Mouse (Mus musculus) limb, embryonic 11.5 days (tissue): ENCODE results near the gene Ssbp4. TPM values are rescaled to one million over a fixed set of nuclear protein-coding genes. Genes with fewer than 3 reads are reported as not detected.

ENCODE experiments used
- ATAC-seq: fragments of 200-750 bp; cut with Nextera tagmentation; 2 replicates; pipeline ENCODE4 v1.8.0; 2017; ENCODE audit warnings: low read depth; ENCODE audit not compliant: insufficient number of reproducible peaks, low FRiP score, low TSS enrichment
- DNase-seq: peaks from one replicate; pipeline ENCODE4 v3.0.0-alpha.2; 2015; ENCODE audit warnings: low spot score
- H3K27ac ChIP-seq: fragments of 300-500 bp; sonication (generic); replicated peaks from 2 replicates; pipeline ENCODE4 v1.5.1; 2014; ENCODE audit warnings: low read depth, mild to moderate bottlenecking, low read length
- H3K27me3 ChIP-seq: fragments of 300-500 bp; sonication (generic); 2 replicates; pipeline ENCODE4 v1.6.1; 2014; ENCODE audit warnings: mild to moderate bottlenecking, low read length, mixed read lengths; ENCODE audit not compliant: control insufficient read depth, insufficient read depth
- H3K36me3 ChIP-seq: fragments of 300-500 bp; sonication (generic); 2 replicates; pipeline ENCODE4 v1.6.1; 2014; ENCODE audit warnings: mild to moderate bottlenecking, low read length, moderate library complexity, mixed read lengths; ENCODE audit not compliant: control insufficient read depth, insufficient read depth
- H3K4me1 ChIP-seq: fragments of 300-500 bp; sonication (generic); 2 replicates; pipeline ENCODE4 v1.6.1; 2014; ENCODE audit warnings: low read length, mixed read lengths; ENCODE audit not compliant: control insufficient read depth, insufficient read depth
- H3K4me2 ChIP-seq: fragments of 300-500 bp; sonication (generic); 2 replicates; pipeline ENCODE4 v1.6.1; 2014; ENCODE audit warnings: low read depth, mild to moderate bottlenecking, moderate library complexity; ENCODE audit not compliant: severe bottlenecking
- H3K4me3 ChIP-seq: fragments of 300-500 bp; sonication (generic); 2 replicates; pipeline ENCODE4 v1.5.1; 2014; ENCODE audit warnings: low read depth, low read length
- H3K9ac ChIP-seq: fragments of 300-500 bp; sonication (generic); 2 replicates; pipeline ENCODE4 v1.6.1; 2014; ENCODE audit warnings: mild to moderate bottlenecking, low read length
- H3K9me3 ChIP-seq: fragments of 300-500 bp; sonication (generic); 2 replicates; pipeline ENCODE4 v1.6.1; 2016; ENCODE audit warnings: low read length; ENCODE audit not compliant: control insufficient read depth
- WGBS: fragments of 180-500 bp; shearing (Covaris S2); extraction: QIAGEN DNeasy Blood & Tissue Kit; methylation state at CpG from one replicate; pipeline ENCODE4 v1.1.7; 2014; 5-methylcytosine and 5-hydroxymethylcytosine counted together
- polyA plus RNA-seq: library from polyadenylated mRNA; unstranded; fragments of >200 nt; fragmentation: Nextera tagmentation; extraction: Ambion mirVana; gene quantifications from 2 replicates; pipeline ENCODE4 v1.2.1, GENCODE M21; 2014

Gene Ssbp4
- polyA plus RNA-seq, 1 experiment from 2014 or later = 177 TPM

GRCm38 (mm10) chr8:70643019-70643418 lies 34.3 kb upstream of the Ssbp4 start:
- H3K36me3 ChIP-seq = no peaks in the 10 kb centered on the region
- DNase-seq (no peak), ATAC-seq (no peak)
- H3K4me2 ChIP-seq = no peak overlapping the region
- no peak overlapping the region for H3K27ac ChIP-seq
- H3K27me3 ChIP-seq = no peaks in the 10 kb centered on the region
- H3K4me1 ChIP-seq = peaks cover 26% of the 10 kb centered on the region
- WGBS = 62% methylated on average over 3 of the region's 3 CpGs
- no peak overlapping the region for H3K4me3 ChIP-seq
- no peaks in the 10 kb centered on the region for H3K9me3 ChIP-seq
- no peak overlapping the region for H3K9ac ChIP-seq

DNA sequence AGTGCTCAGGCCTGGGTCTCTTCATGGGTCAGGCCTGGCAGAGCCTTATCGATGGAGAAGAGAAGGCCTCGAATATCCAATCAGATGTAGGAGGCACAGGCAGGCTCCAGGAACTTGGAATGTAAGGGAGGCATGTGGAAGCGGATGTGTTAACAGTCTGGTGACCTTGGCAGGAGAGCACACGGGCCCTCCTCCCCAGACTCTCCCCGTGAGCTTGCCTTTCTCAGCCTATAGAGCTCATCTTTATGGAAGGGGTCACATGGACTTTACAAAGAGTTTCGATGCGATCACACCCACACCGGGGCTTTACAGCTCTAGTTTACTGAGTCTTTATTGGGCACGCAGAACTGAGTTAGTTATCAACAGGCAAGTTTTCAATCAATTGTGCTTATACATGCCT lies 30.1 kb upstream of the Ssbp4 start:
- H3K27me3 ChIP-seq = no peaks in the 10 kb centered on the region
- no peak overlapping the region for H3K4me3 ChIP-seq
- 76% methylated on average over 9 of the region's 9 CpGs for WGBS
- no peaks in the 10 kb centered on the region for H3K4me1 ChIP-seq
- no peak overlapping the region for H3K27ac ChIP-seq
- H3K9ac ChIP-seq = no peak overlapping the region
- ATAC-seq (no peak), DNase-seq (no peak)
- no peak overlapping the region for H3K4me2 ChIP-seq
- no peaks in the 10 kb centered on the region for H3K9me3 ChIP-seq
- no peaks in the 10 kb centered on the region for H3K36me3 ChIP-seq

DNA sequence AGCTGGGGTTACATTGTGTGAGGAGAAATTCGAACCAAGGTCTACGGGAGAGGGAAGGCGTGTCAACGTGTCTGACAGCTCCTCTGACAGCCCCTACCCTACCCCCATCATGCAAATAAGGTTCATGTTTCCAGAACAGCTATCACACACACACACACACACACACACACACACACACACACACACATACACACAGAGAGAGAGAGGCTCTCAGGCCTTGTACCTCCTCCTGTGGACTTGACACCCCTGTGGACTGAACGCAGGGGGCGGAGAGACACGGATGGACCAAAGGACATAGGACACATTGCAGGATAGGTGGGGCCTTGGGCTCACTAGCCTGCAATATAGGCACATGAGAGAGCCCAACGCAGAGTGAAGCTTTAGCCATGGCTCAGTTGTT lies 28.2 kb upstream of the Ssbp4 start:
- Histone ChIP-seq H3K4me1 (no peaks in the 10 kb centered on the region), H3K36me3 (no peaks in the 10 kb centered on the region), H3K4me3 (no peak overlapping the region), H3K27ac (no peak overlapping the region), H3K9me3 (no peaks in the 10 kb centered on the region), H3K9ac (no peak overlapping the region), H3K27me3 (0 out of 2 replicates have a peak, but pooled peaks cover 2% of the 10 kb centered on the region), H3K4me2 (no peak overlapping the region)
- DNase-seq (no peak), ATAC-seq (no peak)
- 65% methylated on average over 8 of the region's 8 CpGs for WGBS

DNA sequence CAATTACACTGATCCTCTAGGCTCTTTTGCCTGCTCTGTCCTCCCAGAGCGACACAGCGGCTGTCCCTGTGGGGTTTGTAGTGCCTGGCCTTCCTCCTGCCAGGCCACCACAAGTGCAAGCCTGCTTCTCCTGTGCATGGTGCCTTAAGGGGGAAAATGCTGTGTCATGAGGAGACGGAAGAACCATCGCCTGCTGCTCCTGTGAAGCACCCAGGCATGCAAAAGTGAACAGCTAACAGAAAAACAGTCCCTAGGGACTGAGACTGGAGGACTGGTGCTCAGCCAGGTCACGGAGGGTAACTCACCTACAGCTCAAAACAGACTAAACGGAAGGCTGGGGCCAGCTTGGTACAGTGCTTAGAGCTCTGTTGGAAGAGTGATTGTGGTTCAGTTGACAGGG lies 26.9 kb upstream of the Ssbp4 start:
- Histone ChIP-seq H3K9ac (no peak overlapping the region), H3K36me3 (no peaks in the 10 kb centered on the region), H3K9me3 (no peaks in the 10 kb centered on the region), H3K27me3 (peaks cover 11% of the 10 kb centered on the region), H3K4me3 (no peak overlapping the region), H3K4me1 (0 out of 2 replicates have a peak, but pooled peaks cover 3% of the 10 kb centered on the region), H3K27ac (no peak overlapping the region), H3K4me2 (no peak overlapping the region)
- DNase-seq = no peak
- WGBS = 74% methylated on average over 6 of the region's 6 CpGs
- ATAC-seq = no peak

GRCm38 (mm10) chr8:70634066-70634465 lies 25.4 kb upstream of the Ssbp4 start:
- DNase-seq = no peak
- 68% methylated on average over 6 of the region's 6 CpGs for WGBS
- Histone ChIP-seq H3K36me3 (no peaks in the 10 kb centered on the region), H3K27me3 (peaks cover 11% of the 10 kb centered on the region), H3K9me3 (no peaks in the 10 kb centered on the region), H3K9ac (no peak overlapping the region), H3K4me3 (no peak overlapping the region), H3K27ac (no peak overlapping the region), H3K4me2 (no peak overlapping the region), H3K4me1 (peaks cover 9% of the 10 kb centered on the region; the same call in 1 of the 2 replicates)
- ATAC-seq = no peak

- H3K36me3 ChIP-seq = no peaks in the 10 kb centered on the region
- H3K9ac ChIP-seq = peak within 1 kb of the TSS; percentile 27; the same call in 1 of the 2 replicates
- ATAC-seq (no peak), DNase-seq (no peak)
- H3K27me3 ChIP-seq = peaks cover 11% of the 10 kb centered on the region
- peak within 1 kb of the TSS; percentile 12; the same call in 1 of the 2 replicates for H3K4me2 ChIP-seq
- no peak within 1 kb of the TSS for H3K27ac ChIP-seq
- H3K4me1 ChIP-seq = peaks cover 9% of the 10 kb centered on the region; the same call in 1 of the 2 replicates
- WGBS = 74% methylated on average over 6 of the region's 6 CpGs
- H3K9me3 ChIP-seq = no peaks in the 10 kb centered on the region
- no peak within 1 kb of the TSS for H3K4me3 ChIP-seq
Measured at GRCm38 (mm10) chr8:70632346-70632892, 23.7 kb upstream of the Ssbp4 start, which contains the start of gene Gdf15. Gene Gdf15 (minus strand): TSS chr8:70632456.

GRCm38 (mm10) chr8:70631436-70631835 lies 22.8 kb upstream of the Ssbp4 start:
- H3K36me3 ChIP-seq = no peaks in the 10 kb centered on the region
- H3K9ac ChIP-seq = peak overlapping the region; percentile 27; the same call in 1 of the 2 replicates
- H3K4me1 ChIP-seq = peaks cover 9% of the 10 kb centered on the region; the same call in 1 of the 2 replicates
- ATAC-seq (no peak), DNase-seq (no peak)
- H3K4me2 ChIP-seq = peak overlapping the region; percentile 12; the same call in 1 of the 2 replicates
- 20% methylated on average over 24 of the region's 24 CpGs for WGBS
- H3K27ac ChIP-seq = no peak overlapping the region
- H3K9me3 ChIP-seq = no peaks in the 10 kb centered on the region
- peaks cover 11% of the 10 kb centered on the region for H3K27me3 ChIP-seq
- no peak overlapping the region for H3K4me3 ChIP-seq

DNA sequence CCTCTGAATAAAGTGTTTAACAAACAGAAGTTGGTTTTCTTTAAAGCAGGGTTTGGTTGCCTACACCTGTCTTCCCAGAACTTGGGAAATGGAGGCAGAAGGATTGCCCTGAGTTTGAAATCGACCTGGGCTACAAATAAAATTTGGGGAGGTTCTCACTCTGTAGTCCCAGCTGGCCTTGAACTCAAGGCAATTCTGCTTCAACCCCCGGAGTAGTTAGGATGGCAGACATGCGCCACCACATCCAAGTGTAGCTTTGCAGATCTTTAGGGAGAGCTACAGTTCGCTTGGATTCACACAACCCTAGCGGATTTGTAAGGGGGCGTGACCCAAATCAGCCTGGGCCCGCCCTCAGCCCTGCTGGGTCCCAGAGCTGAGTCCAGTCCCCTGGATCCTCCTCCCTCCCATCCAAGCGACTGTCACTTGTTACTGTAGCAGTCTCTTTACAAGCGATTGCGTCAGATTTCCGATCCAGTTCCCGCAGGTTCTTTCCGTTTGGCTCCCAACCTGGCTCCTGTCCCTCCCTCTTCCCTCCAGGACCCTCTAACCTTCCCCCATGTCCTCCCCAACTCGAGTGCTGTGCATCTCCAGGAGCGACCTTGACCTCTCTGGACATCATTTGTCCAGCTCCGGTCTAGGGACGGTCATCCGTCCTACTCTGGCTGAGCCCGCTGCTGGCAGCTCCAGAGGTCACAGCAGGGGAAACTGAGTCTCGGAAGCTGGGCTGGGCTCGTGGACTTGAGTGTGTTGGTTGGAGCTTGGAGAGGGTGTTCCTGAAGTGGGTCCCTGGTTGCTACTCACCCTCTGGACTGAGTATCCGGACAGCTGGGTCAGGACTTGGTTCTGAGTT lies 22.1 kb upstream of the Ssbp4 start:
- DNase-seq (peak; percentile 54), ATAC-seq (peak; percentile 52)
- peak overlapping the region; percentile 61; the same call in 1 of the 2 replicates for H3K4me2 ChIP-seq
- H3K9ac ChIP-seq = no peak overlapping the region
- peaks cover 11% of the 10 kb centered on the region for H3K27me3 ChIP-seq
- WGBS = 11% methylated on average over 22 of the region's 22 CpGs
- no peaks in the 10 kb centered on the region for H3K9me3 ChIP-seq
- H3K36me3 ChIP-seq = no peaks in the 10 kb centered on the region
- H3K4me3 ChIP-seq = no peak overlapping the region
- H3K27ac ChIP-seq = no peak overlapping the region
- H3K4me1 ChIP-seq = peaks cover 9% of the 10 kb centered on the region; the same call in 1 of the 2 replicates
